Mouse (Mus musculus): ENCODE measurements around the gene Vmn1r234.
A peak's percentile ranks its signal among the peaks of the same experiment; 100 is the strongest.
"Not testable (repeated sequence)": the region's sequence is repeated elsewhere in the genome, so short reads cannot be mapped to it uniquely, and the experiment has no call there.

The Vmn1r234 gene

GRCm38 (mm10) chr17:21225787-21226186, at the start of gene Vmn1r234:
Vmn1r234 (plus strand) TSS chr17:21226087.
- no peak for DNase-seq

DNA sequence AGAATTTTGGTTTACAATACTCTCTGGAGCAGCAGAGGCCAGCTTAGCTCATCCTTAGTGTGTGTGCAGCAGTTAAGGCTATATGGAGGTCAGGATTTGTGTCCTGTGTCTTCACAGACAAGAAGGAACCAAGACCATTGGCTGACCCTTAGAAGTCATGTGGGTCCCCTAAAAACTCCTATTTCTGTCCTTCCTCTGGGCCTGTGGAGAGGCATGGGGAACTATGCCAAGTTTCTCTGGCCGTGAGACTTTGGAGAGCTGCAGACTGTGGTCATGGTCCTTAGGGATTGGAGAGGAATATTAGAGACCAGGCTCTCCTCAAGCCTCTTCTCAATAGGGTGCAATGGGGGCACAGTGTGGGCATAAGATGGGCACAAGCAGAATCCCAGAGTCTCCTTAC, 14.8 kb upstream of the Vmn1r234 start:
- not testable (repeated sequence) for DNase-seq

DNA sequence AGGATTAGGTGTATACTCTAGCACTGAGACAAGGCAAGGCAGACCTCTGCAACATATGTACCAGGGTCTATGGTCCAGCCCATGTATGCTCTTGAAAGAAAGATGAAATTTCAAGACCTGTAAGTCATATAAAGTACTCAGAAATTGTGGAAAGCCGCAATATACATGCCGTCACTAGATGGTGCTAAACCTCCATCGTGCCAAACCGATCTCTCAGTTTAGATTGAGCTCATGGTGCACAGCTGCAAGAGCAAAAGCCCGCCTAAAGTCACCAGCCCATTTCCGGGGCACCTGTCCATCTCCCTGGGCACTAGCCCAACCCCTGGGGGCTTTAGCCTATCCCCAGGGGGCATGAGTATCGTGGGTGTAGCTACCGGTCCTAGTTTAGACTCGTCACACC, 5.8 kb downstream of the Vmn1r234 start:
- peak; percentile 41 to 53 for DNase-seq

DNA sequence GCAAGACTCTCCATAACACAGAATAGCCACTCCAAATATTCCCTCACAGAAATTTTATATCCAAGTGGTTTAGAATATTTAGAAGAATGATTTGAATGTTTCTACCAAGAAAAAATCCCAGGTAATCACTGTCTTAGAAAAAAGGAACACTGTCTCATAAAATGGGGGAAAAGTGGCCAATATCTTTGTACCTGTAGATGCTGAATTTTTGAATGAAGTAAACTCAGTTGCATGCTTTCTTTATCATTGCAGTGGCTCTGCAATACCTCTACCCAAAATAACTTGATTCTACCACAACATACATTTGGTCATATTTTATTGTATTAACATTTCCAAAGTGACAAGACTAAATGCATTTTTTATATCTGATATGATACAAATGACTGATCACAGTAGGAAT, 30.2 kb downstream of the Vmn1r234 start, which contains the start of gene Vmn1r235:
Gene Vmn1r235 (plus strand): TSS at position 301 of the 400 bp plus-strand sequence.
- no peak for DNase-seq

- peak; percentile 65 to 74 for DNase-seq
Measured at GRCm38 (mm10) chr17:21272103-21272502, 46.2 kb downstream of the Vmn1r234 start.

DNA sequence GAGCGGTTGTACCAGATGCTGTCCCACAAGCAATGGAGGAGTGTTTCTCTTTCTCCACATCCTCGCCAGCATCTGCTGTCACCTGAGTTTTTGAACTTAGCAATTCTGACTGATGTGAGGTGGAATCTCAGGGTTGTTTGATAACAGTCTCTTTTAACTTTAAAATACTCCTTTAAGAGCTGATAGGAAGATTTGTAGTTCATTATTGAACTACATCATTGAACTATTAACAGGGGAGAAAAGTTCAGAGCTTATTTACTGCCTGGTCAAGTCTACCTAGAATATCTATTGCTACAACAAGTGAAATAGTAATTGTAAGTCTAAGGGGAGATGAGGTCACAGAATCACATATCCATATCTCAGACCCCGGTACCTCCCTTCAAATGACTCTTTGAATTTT, 56.8 kb downstream of the Vmn1r234 start, which contains the start of gene Vmn1r236:
Gene Vmn1r236 (plus strand): TSS at position 301 of the 400 bp plus-strand sequence.
- no peak for DNase-seq

DNA sequence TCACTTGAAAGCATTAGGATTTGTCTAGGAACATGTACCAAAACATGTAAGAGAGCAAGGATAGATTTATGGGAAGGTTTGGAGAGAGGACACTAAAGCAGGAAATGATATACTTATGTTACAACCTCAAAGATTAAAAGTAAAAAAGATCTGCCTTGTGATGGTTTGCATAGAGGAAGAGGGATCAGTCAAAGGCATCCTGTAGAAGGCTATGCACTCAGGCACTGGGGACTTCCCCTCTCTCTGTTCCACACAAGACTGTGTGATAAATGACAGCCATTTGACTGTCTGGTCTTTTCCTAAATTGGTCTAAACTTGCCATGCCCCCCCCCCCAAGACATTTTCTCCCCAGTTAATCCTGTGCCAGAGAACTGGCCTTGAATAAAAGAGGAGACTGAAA, 58.5 kb downstream of the Vmn1r234 start:
- DNase-seq = no peak
